Mouse (Mus musculus): ENCODE measurements around the gene Col8a1.
A peak's percentile ranks its signal among the peaks of the same experiment; 100 is the strongest.

Col8a1 gene

DNA sequence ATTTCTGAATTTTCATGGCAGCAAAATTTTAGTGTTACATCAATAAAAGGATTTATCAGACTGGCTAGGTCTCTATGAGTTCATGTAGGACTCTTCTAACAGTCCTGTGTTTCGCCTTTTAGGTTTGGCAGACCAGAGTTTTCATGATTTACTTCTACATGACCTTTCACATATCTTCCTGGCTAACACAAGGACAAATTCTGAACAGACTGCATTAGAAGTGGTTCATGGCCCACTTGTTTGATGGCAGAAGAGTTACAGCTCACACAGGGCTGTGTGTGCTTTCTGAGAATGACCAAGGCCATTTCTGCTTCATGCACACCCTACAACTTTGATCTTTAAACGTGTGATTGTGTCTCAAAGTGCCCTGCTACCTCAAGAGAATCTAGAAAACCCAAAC lies 82.3 kb downstream of the Col8a1 start:
- no peak for DNase-seq (ENCODE audit: low spot score in 2 of 2)

- DNase-seq (ENCODE audit: low spot score in 2 of 2) = no peak
Measured at GRCm38 (mm10) chr16:57671637-57672036, 82.9 kb downstream of the Col8a1 start.

DNA sequence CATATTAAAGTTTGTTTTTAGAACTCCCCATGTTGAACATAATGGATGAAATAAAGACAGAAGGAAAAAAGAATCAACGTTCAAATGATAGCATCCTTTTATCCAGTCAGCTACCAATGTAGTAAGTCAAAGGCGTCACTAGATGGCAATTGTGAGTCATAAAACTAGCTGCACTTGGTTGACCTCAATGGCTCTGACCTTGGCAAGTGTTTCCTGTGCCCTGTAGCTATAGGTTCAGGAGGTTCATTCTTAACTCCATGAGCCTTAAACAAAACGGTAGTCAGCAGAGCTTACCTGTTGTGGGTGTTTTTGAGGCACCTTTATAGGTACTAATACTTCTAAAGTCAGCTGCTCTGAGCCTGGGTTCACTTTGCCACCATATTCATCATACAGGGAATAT lies 85.2 kb downstream of the Col8a1 start:
- no peak for DNase-seq (ENCODE audit: low spot score in 2 of 2)

DNA sequence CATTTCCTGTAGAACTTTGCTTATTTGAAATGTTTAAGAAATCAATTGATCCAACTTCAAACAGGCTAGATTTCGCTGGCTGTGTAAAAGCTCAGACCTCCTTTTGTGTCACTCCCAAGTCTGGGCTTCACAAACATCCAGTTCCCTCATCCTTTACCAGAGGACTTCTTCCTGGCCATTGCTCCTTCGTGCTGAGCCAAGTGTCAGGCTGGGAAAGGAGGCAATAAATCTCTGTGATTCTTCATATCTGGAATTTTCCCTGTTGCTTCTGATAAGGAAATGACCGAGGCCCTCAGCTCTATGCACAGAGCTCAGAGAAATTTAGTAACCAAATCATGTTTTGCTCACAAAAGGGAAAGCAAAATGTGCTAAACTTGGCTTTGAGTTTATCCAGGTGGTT lies 91.9 kb downstream of the Col8a1 start:
- DNase-seq (ENCODE audit: low spot score in 2 of 2) = no peak

DNA sequence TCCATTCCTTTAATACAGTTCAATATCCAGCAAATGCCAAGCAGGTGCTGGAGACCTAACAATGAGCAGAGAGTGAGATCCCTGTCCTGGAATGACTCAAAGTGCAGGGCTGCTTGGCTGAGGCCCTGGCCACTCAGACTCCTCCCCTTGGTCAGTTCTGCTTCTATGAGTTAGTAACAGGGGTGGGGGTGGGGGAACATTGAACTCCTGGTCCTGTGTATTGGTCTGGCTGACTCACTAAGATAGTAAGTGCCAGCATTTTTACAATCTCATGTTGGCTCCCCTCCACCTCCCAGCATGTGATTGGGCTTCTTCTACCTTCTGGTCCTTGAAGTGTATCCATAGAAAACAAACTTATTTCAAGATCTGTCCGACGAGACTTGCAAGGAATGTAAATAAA lies 104.6 kb downstream of the Col8a1 start:
- no peak for DNase-seq (ENCODE audit: low spot score in 2 of 2)

GRCm38 (mm10) chr16:57641346-57641885 lies 113.1 kb downstream of the Col8a1 start:
- no peak for DNase-seq (ENCODE audit: low spot score in 2 of 2)

DNA sequence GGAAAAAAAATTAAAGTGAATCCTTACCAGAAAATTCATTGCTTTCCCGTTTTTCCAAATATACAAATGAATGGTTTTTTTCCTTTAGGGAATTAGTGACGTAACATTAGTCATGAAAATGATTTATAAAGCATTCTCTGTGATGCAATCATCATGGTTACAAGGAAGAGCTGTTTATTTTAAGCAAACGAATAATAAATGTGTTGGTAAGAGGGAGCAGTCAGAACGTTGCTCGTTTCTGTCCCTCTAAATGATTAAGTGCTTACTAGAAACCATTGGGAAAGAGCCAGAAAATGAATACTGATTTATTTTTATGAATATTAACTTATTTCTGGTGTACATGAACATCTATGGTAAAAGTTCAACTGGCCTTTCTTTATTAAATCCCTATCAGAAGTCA lies 119.8 kb downstream of the Col8a1 start:
- no peak for DNase-seq (ENCODE audit: low spot score in 2 of 2)

DNA sequence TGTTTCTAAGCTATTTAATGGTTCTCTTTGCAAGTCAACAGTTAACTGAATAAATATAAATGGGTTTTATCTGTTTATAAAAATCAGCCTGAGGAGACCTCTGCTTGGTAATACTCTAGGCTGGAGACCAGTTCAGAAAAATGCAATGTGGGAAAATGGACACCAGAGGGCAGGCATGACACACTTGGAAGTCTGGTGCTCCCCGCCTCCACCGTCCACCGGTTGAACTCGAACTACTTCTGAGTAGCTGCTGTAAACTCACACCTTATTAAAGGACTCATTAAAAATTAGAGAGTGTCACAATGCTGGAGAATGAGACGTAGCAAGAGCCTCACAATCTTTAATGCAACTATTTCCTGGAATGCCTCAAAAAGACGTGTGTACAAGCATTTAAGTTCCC lies 120.3 kb downstream of the Col8a1 start:
- peak; percentile 39 to 68 for DNase-seq (ENCODE audit: low spot score in 2 of 2)

DNA sequence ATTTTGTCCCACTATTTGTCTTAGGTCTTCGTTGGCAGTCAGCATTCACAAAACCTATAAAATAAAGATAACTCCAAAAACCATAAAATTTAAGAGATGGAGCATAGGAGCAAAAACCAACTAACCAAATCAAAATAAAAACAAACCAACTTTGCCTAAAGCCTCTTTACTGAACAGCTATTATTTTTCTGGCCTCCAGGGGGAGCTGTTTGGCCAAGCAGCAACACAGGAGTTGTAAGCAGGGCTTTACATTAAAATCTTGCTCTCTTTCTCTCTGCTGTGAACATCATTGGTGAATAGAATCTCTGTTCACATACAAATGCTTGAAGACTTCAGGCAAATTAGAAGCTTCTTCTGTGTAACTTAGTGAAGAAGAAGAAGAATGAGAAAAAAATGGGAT lies 142.8 kb downstream of the Col8a1 start:
- DNase-seq (ENCODE audit: low spot score in 2 of 2) = peak in 1 of 2 experiments; percentile 65

DNA sequence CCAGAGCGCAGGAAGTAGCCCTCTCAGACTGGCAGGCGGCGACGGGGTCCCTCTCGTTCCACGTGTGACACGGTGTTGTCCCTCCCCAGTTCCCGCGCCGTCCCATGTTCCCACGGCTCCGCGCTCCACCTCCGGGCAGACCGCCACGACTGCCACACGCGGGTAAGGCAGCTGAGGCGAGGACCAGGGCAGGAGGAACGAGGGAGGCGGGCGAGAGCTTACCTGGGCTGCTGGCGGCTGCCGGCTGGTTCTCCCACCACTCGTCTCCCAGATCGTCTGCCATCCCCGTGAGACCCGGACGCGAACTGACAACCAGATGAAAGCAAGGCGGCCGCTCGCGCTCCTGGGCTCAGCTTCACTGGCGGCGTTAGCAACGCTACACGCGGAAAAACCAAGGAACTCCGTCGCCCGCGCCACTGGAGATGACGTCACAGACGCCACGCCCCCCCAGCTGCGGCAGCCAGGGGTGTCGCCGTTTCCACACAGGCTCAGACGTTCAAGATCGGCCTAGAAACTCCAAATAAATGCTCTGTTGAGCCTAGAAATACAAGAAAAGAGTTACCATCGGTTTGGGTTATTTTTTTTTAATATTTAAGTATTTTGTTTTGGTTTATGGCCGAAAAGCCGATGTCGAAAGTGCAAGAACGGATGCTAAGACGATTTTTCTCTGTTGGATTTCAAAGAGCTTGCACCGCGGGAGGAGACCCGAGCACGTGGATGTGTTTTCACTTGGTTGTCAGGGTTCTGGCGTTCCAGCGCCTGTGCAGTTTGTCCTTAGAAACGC lies 147.9 kb downstream of the Col8a1 start, which contains the start of gene Cmss1:
Gene Cmss1 (minus strand): TSS at position 421 of the 784 bp plus-strand sequence.
- peak; percentile 83 to 92 for DNase-seq (ENCODE audit: low spot score in 2 of 2)

DNA sequence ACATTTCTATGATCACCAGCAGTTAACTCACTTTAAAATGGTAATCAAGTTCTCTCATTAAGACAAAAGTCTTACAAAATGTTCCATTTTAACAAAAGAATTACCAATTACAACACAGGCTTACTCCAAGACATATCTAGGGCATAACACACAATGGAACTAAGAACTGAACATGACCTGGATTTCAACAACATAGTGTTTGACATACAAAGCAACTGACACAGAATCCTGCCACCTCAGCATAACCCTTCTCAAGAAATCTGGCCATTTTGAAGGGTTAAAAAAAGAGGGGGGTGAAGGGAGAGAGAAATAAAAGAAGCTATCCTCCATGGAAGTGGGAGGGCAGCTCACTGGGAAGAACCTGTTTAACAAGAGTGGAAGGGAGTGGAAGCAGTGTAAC lies 153.5 kb downstream of the Col8a1 start:
- no peak for DNase-seq (ENCODE audit: low spot score in 2 of 2)

DNA sequence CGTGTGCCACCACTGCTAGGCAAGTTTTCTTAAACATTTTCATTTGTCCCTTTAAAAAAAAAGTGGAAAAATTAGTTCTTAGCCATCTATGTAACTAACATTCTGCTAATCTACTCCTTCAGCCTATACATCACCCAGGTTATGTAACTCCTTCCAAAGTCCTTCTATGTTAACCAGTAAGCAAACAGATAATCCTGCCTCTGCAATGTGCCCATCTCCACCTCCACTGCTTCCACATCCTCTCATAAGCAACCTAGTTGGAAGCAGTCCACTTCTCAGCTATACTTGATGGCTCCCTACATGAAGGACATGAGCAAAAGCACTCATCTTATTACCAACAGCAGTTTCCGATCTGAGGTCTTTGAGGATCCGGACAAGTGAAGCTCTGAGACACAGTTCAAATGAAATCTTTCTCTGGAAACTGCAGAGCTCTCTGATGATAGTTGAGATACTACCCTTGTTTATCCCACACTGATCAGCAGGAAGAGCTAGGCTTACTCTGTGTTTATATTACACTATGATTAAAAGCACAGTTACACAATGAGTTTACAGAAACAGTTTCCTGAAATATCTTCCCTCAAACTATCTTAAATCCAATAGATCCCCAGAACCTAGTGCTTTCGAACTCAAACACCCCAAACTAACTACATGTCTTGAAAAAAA lies 157.1 kb downstream of the Col8a1 start:
- no peak for DNase-seq (ENCODE audit: low spot score in 2 of 2)

GRCm38 (mm10) chr16:57593422-57594157 lies 160.9 kb downstream of the Col8a1 start:
- DNase-seq (ENCODE audit: low spot score in 2 of 2) = no peak

DNA sequence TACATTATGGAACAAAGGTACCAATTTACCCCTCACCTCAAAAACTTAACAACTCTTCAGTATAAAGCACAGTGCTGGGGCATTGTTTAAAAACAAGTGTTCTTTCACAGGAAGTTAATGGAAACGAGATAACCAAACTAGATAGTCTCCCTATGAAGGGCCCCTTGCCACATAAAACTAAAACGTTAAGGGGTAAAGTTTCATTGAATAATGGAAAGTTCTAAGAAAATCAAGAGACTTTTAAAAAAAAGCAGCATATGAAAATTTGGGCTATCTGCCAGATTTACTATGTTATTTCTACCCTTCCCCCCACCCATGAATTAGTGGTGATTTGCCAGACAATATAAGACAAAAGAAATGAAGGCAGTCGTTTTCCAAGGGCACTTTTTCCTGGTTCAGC lies 169.3 kb downstream of the Col8a1 start:
- DNase-seq (ENCODE audit: low spot score in 2 of 2) = no peak

- DNase-seq (ENCODE audit: low spot score in 2 of 2) = no peak
Measured at GRCm38 (mm10) chr16:57582008-57582407, 172.5 kb downstream of the Col8a1 start.

DNA sequence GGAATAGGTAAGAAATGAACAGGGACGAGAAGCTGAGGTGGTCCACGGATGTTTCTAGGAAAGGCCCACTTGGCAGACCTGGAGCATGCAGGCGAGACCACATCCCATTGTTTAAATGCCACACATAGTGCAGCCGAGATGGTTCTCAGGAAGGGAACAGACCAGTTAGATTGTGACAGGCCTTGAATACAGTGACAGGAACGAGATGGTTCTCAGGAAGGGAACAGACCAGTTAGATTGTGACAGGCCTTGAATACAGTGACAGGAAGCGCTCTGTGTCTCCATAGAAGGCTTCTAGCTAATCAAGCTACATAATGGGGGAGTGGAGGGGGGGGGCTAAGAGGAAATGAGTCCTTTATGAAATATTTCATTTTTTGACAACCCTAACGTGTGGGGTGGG lies 174.5 kb downstream of the Col8a1 start:
- DNase-seq (ENCODE audit: low spot score in 2 of 2) = no peak

GRCm38 (mm10) chr16:57577519-57577918 lies 177.0 kb downstream of the Col8a1 start:
- no peak for DNase-seq (ENCODE audit: low spot score in 2 of 2)

- DNase-seq (ENCODE audit: low spot score in 2 of 2) = no peak
Measured at GRCm38 (mm10) chr16:57575764-57576388, 178.7 kb downstream of the Col8a1 start.

Data from spleen, postnatal 4 days (tissue).